Mouse (Mus musculus) kidney, embryonic 14.5 days (tissue): Measurements from ENCODE around the gene Ugt1a7c. TPM values are rescaled to one million over a fixed set of nuclear protein-coding genes. Genes with fewer than 3 reads are reported as not detected.
"Not testable (repeated sequence)": the region's sequence is repeated elsewhere in the genome, so short reads cannot be mapped to it uniquely, and the experiment has no call there.

Source experiments
- ATAC-seq: fragments of 200-750 bp; cut with Nextera tagmentation; 2 replicates; pipeline ENCODE4 v1.8.0; 2017; ENCODE audit warnings: moderate number of reproducible peaks, mild to moderate bottlenecking, moderate TSS enrichment, moderate library complexity; ENCODE audit not compliant: low FRiP score, low TSS enrichment
- H3K27ac ChIP-seq: fragments of 300-500 bp; sonication (generic); 2 replicates; pipeline ENCODE4 v1.5.1; 2014; ENCODE audit warnings: low read depth, mild to moderate bottlenecking, low read length, moderate library complexity, mixed read lengths
- H3K27me3 ChIP-seq: fragments of 300-500 bp; sonication (generic); 2 replicates; pipeline ENCODE4 v1.6.1; 2014; ENCODE audit warnings: mild to moderate bottlenecking, low read length; ENCODE audit not compliant: control insufficient read depth, insufficient read depth
- H3K36me3 ChIP-seq: fragments of 300-500 bp; sonication (generic); 2 replicates; pipeline ENCODE4 v1.6.1; 2014; ENCODE audit warnings: low read length, mixed read lengths; ENCODE audit not compliant: control insufficient read depth, insufficient read depth
- H3K4me1 ChIP-seq: fragments of 300-500 bp; sonication (generic); 2 replicates; pipeline ENCODE4 v1.6.1; 2014; ENCODE audit warnings: low read length, mixed read lengths; ENCODE audit not compliant: control insufficient read depth, insufficient read depth
- H3K4me2 ChIP-seq: fragments of 300-500 bp; sonication (generic); replicated peaks from 2 replicates; pipeline ENCODE4 v1.6.1; 2014; ENCODE audit warnings: low read depth, mild to moderate bottlenecking, low read length
- H3K4me3 ChIP-seq: fragments of 300-500 bp; sonication (generic); 2 replicates; pipeline ENCODE4 v1.5.1; 2014; ENCODE audit warnings: mild to moderate bottlenecking, low read length
- H3K9ac ChIP-seq: fragments of 300-500 bp; sonication (generic); 2 replicates; pipeline ENCODE4 v1.6.1; 2014; ENCODE audit warnings: low read depth, mild to moderate bottlenecking, low read length, moderate library complexity
- H3K9me3 ChIP-seq: fragments of 300-500 bp; sonication (generic); 2 replicates; pipeline ENCODE4 v1.6.1; 2016; ENCODE audit warnings: low read length; ENCODE audit not compliant: control insufficient read depth
- WGBS: fragments of 180-500 bp; shearing (Covaris S2); extraction: QIAGEN DNeasy Blood & Tissue Kit; methylation state at CpG from one replicate; pipeline ENCODE4 v1.1.7; 2014; 5-methylcytosine and 5-hydroxymethylcytosine counted together
- polyA plus RNA-seq: library from polyadenylated mRNA; unstranded; fragments of >200 nt; fragmentation: Nextera tagmentation; extraction: Ambion mirVana; gene quantifications from 2 replicates; pipeline ENCODE4 v1.2.1, GENCODE M21; 2014

The Ugt1a7c gene
- polyA plus RNA-seq, 1 experiment from 2014 or later: 6.1 TPM

- no peak overlapping the region for H3K9ac ChIP-seq
- 44% methylated on average over 2 of the region's 2 CpGs for WGBS
- no peaks in the 10 kb centered on the region for H3K36me3 ChIP-seq
- no peak for ATAC-seq
- no peak overlapping the region for H3K27ac ChIP-seq
- H3K27me3 ChIP-seq: no peaks in the 10 kb centered on the region
- H3K4me3 ChIP-seq: no peak overlapping the region
- no peaks in the 10 kb centered on the region for H3K9me3 ChIP-seq
- no peaks in the 10 kb centered on the region for H3K4me1 ChIP-seq
- no peak overlapping the region for H3K4me2 ChIP-seq
Observed at GRCm38 (mm10) chr1:88105656-88106055, 10.8 kb downstream of the Ugt1a7c start.

- H3K4me2 ChIP-seq, H3K4me1 ChIP-seq, H3K9me3 ChIP-seq, H3K27me3 ChIP-seq, H3K4me3 ChIP-seq, H3K27ac ChIP-seq, H3K9ac ChIP-seq, H3K36me3 ChIP-seq: not testable (repeated sequence)
- ATAC-seq: peak; percentile 71; the same call in 1 of the 2 replicates
- 71% methylated on average over 2 of the region's 2 CpGs for WGBS
Observed at GRCm38 (mm10) chr1:88109027-88109557, 14.2 kb downstream of the Ugt1a7c start.

- ATAC-seq, H3K4me2 ChIP-seq, H3K27ac ChIP-seq, H3K4me3 ChIP-seq, H3K9ac ChIP-seq, H3K27me3 ChIP-seq, H3K9me3 ChIP-seq, H3K36me3 ChIP-seq, H3K4me1 ChIP-seq: not testable (repeated sequence)
- 61% methylated on average over 2 of the region's 2 CpGs for WGBS
Observed at GRCm38 (mm10) chr1:88109604-88110003, 14.7 kb downstream of the Ugt1a7c start.

DNA sequence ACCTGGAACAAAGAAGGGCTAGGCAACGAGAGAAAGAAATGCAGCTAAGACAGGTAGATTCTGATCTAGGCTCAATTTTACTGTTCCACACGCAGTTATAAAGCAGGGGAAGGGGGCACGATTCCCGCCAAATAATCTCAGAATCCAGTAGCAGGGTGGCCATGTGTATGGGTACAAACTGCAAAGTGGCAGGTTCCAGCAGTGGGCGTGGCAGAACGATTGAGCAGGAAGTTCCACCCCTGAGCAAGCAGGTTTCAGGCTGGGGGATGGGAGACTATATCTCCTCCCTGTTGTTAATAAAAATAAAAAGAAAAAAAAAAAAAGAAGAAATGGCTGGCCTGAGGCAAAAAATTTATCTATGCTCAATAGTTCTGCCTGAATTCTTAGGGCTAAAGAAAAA lies 17.9 kb downstream of the Ugt1a7c start:
- H3K36me3 ChIP-seq, H3K9me3 ChIP-seq, H3K4me1 ChIP-seq, H3K27ac ChIP-seq, ATAC-seq, H3K27me3 ChIP-seq, H3K9ac ChIP-seq, H3K4me3 ChIP-seq, H3K4me2 ChIP-seq: not testable (repeated sequence)
- WGBS: 96% methylated on average over 6 of the region's 6 CpGs

- 10% methylated on average over 4 of the region's 4 CpGs for WGBS
- not testable (repeated sequence) for H3K9ac ChIP-seq, H3K4me1 ChIP-seq, H3K27me3 ChIP-seq, H3K4me2 ChIP-seq, H3K4me3 ChIP-seq, H3K27ac ChIP-seq, H3K9me3 ChIP-seq, H3K36me3 ChIP-seq
- peak; percentile 73; the same call in 1 of the 2 replicates for ATAC-seq
Observed at GRCm38 (mm10) chr1:88120550-88120949, 25.7 kb downstream of the Ugt1a7c start.

DNA sequence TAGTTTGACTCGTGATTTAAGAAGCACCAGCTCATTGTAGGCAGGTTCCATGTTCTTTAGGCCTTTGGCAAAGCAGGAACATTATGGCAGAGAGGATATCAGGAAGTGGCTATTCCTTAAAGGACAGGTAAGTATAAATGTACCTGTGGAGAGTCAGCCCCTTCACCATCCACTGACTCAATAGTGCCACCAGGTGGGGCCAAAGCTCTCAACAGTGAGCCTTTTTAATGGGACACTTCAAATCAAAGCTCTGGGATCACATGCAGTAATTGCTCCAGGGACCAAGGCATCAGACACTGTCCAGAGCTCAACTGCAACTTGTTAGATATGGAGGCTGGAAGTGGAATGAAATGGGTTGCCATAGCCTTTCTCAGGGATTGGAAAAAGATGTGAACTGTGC lies 26.7 kb downstream of the Ugt1a7c start:
- H3K9me3 ChIP-seq, ATAC-seq, H3K4me3 ChIP-seq, H3K9ac ChIP-seq, H3K27ac ChIP-seq, H3K27me3 ChIP-seq, H3K36me3 ChIP-seq, H3K4me1 ChIP-seq, H3K4me2 ChIP-seq: not testable (repeated sequence)
- no CpG with 5 or more reads among the region's 1 CpGs for WGBS

DNA sequence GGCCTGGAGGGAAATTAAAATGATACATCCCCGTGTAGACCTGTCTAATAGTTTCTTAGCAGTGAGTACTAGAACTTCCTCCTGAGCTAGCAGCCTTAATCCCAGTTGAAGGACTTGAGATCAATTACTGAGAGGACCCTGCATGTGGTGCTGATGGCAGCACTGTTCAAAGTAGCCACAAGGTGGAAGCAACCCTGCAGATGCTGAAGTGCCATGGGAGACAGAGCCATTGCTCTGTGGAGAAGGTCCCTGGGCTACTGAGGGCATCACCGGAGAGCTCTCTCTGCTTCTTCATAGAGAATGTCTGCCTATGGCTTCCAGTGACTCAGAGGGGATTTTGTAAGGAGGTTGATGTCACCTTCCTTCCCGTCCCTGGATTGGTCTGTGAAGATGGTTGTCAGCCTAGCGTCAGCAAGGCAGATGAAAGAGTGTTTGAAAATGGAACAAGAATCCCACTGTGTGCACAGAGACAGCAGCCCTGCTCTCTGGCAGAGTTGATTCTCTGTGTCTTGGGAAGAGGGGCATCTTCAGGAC lies 31.0 kb downstream of the Ugt1a7c start:
- not testable (repeated sequence) for H3K36me3 ChIP-seq, H3K9me3 ChIP-seq, H3K4me3 ChIP-seq, H3K9ac ChIP-seq, ATAC-seq, H3K27me3 ChIP-seq, H3K4me1 ChIP-seq, H3K4me2 ChIP-seq, H3K27ac ChIP-seq
- WGBS: 76% methylated on average over 4 of the region's 4 CpGs

- not testable (repeated sequence) for H3K27ac ChIP-seq, H3K4me2 ChIP-seq, H3K9me3 ChIP-seq, H3K27me3 ChIP-seq, ATAC-seq, H3K36me3 ChIP-seq, H3K9ac ChIP-seq, H3K4me3 ChIP-seq, H3K4me1 ChIP-seq
- 85% methylated on average over 2 of the region's 2 CpGs for WGBS
Observed at GRCm38 (mm10) chr1:88129091-88129490, 34.2 kb downstream of the Ugt1a7c start.

DNA sequence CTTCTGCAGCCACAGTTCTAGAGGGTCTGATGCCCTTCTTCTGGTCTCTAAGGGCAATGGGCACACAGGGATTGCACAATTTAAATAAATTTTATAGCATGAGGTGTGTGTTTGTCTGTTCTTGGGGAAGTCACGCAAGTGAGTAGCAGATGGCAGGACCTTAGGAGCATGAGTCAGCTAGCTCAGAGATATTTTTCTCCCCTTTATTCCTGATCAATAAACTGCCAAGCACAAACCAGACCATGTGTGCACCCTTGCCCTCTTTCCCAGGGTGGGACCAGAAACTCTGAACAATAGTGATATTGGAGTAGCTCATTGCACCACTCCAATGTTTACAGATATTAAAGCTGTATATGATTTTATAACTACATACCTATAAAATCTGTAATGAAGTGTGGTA lies 35.4 kb downstream of the Ugt1a7c start:
- not testable (repeated sequence) for H3K4me2 ChIP-seq, H3K27me3 ChIP-seq, H3K9me3 ChIP-seq, H3K9ac ChIP-seq, H3K4me1 ChIP-seq, H3K4me3 ChIP-seq, ATAC-seq, H3K27ac ChIP-seq, H3K36me3 ChIP-seq
- 100% methylated on average over 1 of the region's 1 CpGs for WGBS
